ENCODE assay signal across 14 mouse cellular contexts in the genomic region with DNA sequence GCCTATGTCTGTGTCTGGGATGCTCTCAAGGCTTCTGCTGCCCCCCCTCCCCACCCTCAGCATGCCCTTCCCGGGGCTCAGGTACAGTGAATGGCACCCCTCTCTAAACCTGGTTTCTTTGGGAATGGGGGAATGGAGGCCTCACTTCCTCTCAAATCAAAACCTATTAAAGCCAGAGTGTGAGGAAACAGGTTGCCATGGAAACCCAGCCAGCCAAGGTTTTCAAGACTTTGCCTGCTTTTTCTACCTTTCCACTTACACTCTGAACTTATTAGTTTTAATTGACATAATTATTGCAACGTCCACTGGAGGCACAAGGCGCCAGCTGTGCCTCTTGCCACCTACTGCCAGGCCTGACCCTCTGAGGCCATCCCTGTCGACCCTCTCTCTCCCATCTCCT.
A peak's percentile ranks its signal among the peaks of the same experiment; 100 is the strongest.
DNase-seq lines count a peak whose midpoint lies in the region; ATAC-seq lines count a peak whose summit lies in the region.
"Had no signal": no experiment of that assay in that cellular context is flagged by ENCODE, and none has a peak within 500 bp of the region (broad histone marks: within the 10 kb centered on the region; RNA-seq: fewer than 3 reads in every experiment).

No protein-coding gene starts in this region.

- WGBS in embryonic facial prominence, embryonic 10.5 days, result 47% methylated on average over 4 of the region's 4 CpGs
- WGBS in midbrain, embryonic 14.5 days, result 40% methylated on average over 4 of the region's 4 CpGs
- 67% methylated on average over 4 of the region's 4 CpGs for WGBS in kidney, embryonic 14.5 days

- no peaks in the 10 kb centered on the region for H3K36me3 ChIP-seq in embryonic facial prominence, embryonic 10.5 days (replicated peaks)
- H3K36me3 ChIP-seq in midbrain, embryonic 14.5 days (ENCODE audit: control insufficient read depth, insufficient read depth, low read length), result no peaks in the 10 kb centered on the region
- no peaks in the 10 kb centered on the region for H3K36me3 ChIP-seq in kidney, embryonic 14.5 days (ENCODE audit: control insufficient read depth, insufficient read depth, low read length)
- H3K36me3 ChIP-seq: embryonic facial prominence, embryonic 15.5 days; neural tube, embryonic 12.5 days had no signal

- peaks cover 66% of the 10 kb centered on the region for H3K4me1 ChIP-seq in embryonic facial prominence, embryonic 10.5 days
- peaks cover 62% of the 10 kb centered on the region for H3K4me1 ChIP-seq in midbrain, embryonic 14.5 days (ENCODE audit: control insufficient read depth, insufficient read depth, low read length)
- no peaks in the 10 kb centered on the region; the same call in 1 of the 2 replicates for H3K4me1 ChIP-seq in kidney, embryonic 14.5 days (ENCODE audit: control insufficient read depth, insufficient read depth, low read length)

- H3K4me2 ChIP-seq in midbrain, embryonic 14.5 days (ENCODE audit: low read length), result no peak overlapping the region
- H3K4me2 ChIP-seq in kidney, embryonic 14.5 days (replicated peaks; ENCODE audit: low read depth, low read length), result no peak overlapping the region
- H3K4me2 ChIP-seq: embryonic facial prominence, embryonic 15.5 days; neural tube, embryonic 12.5 days had no signal

- H3K9ac ChIP-seq in midbrain, embryonic 14.5 days (replicated peaks; ENCODE audit: low read length), result no peak overlapping the region
- no peak overlapping the region for H3K9ac ChIP-seq in kidney, embryonic 14.5 days (ENCODE audit: low read depth, low read length)
- H3K9ac ChIP-seq: embryonic facial prominence, embryonic 15.5 days; neural tube, embryonic 12.5 days had no signal

- no peaks in the 10 kb centered on the region for H3K9me3 ChIP-seq in embryonic facial prominence, embryonic 10.5 days
- H3K9me3 ChIP-seq in midbrain, embryonic 14.5 days (ENCODE audit: control insufficient read depth, low read length), result no peaks in the 10 kb centered on the region
- no peaks in the 10 kb centered on the region for H3K9me3 ChIP-seq in kidney, embryonic 14.5 days (ENCODE audit: control insufficient read depth, low read length)
- H3K9me3 ChIP-seq: embryonic facial prominence, embryonic 15.5 days; neural tube, embryonic 12.5 days had no signal

- 0 out of 2 replicates have a peak overlapping the region, but pooled peaks have one; percentile 41 for H3K27ac ChIP-seq in embryonic facial prominence, embryonic 10.5 days (replicated peaks)
- H3K27ac ChIP-seq in midbrain, embryonic 14.5 days (replicated peaks; ENCODE audit: low read depth, low read length), result peak overlapping the region; percentile 50
- no peak overlapping the region for H3K27ac ChIP-seq in kidney, embryonic 14.5 days (ENCODE audit: low read depth, low read length)
- H3K27ac ChIP-seq: embryonic facial prominence, embryonic 15.5 days; gastrocnemius, adult 2 months; neural tube, embryonic 12.5 days had no signal

- H3K27me3 ChIP-seq in embryonic facial prominence, embryonic 10.5 days (replicated peaks; ENCODE audit: low read depth, poor library complexity, severe bottlenecking), result no peaks in the 10 kb centered on the region
- no peaks in the 10 kb centered on the region for H3K27me3 ChIP-seq in midbrain, embryonic 14.5 days (ENCODE audit: control insufficient read depth, insufficient read depth, low read length)
- H3K27me3 ChIP-seq in kidney, embryonic 14.5 days (ENCODE audit: control insufficient read depth, insufficient read depth, low read length), result no peaks in the 10 kb centered on the region
- H3K27me3 ChIP-seq: embryonic facial prominence, embryonic 15.5 days; neural tube, embryonic 12.5 days had no signal

- intact Hi-C loops in left cerebral cortex, postnatal 14 days (cut with DNase I), result no loop called here
- intact Hi-C loops in left cerebral cortex, postnatal 36 days (cut with DNase I), result no loop called here
- intact Hi-C loops in heart, postnatal 25 days (cut with DNase I), result no loop called here

- ATAC-seq in midbrain, embryonic 14.5 days (ENCODE audit: low FRiP score, low TSS enrichment), result no peak
- ATAC-seq in kidney, embryonic 14.5 days (ENCODE audit: low FRiP score, low TSS enrichment), result no peak

- no peak overlapping the region for H3K4me3 ChIP-seq in embryonic facial prominence, embryonic 10.5 days
- H3K4me3 ChIP-seq in midbrain, embryonic 14.5 days (replicated peaks; ENCODE audit: low read depth, low read length), result no peak overlapping the region
- no peak overlapping the region for H3K4me3 ChIP-seq in kidney, embryonic 14.5 days (ENCODE audit: low read length)
- H3K4me3 ChIP-seq: embryonic facial prominence, embryonic 15.5 days; gastrocnemius, adult 2 months; neural tube, embryonic 12.5 days had no signal

- peak; percentile 46 to 55 for DNase-seq in left cerebral cortex, postnatal 14 days (ENCODE audit: low spot score in 2 of 2)
- DNase-seq in left cerebral cortex, postnatal 36 days (ENCODE audit: low spot score in 2 of 2), result no peak
- DNase-seq in embryonic facial prominence, embryonic 10.5 days (ENCODE audit: low spot score), result no peak
- peak; percentile 60 for DNase-seq in forelimb bud, embryonic 11.5 days (ENCODE audit: low read depth, low spot score)
- DNase-seq in midbrain, embryonic 14.5 days, result peak; percentile 85
- DNase-seq in heart, postnatal 25 days (ENCODE audit: low spot score), result no peak
- DNase-seq: cerebellum, adult 9-11 months; gastrocnemius, adult 2 months; heart, postnatal 4 days; kidney, adult 8-10 months; thymus, postnatal 14 days had no signal

Comparison
In these comparisons a context has a peak if more than half of its experiments do, and no peak if none do; other contexts are left out.
1. DNase-seq: peak in left cerebral cortex, postnatal 14 days (2 of 2), forelimb bud, embryonic 11.5 days (single experiment) and midbrain, embryonic 14.5 days (single experiment); none in left cerebral cortex, postnatal 36 days (0 of 2), embryonic facial prominence, embryonic 10.5 days (single experiment) and heart, postnatal 25 days (single experiment).